Mouse (Mus musculus): Measurements from ENCODE around the gene St6galnac3. TPM values are rescaled to one million over a fixed set of nuclear protein-coding genes. Genes with fewer than 3 reads are reported as not detected.

Gene St6galnac3
- total RNA-seq (2023) = 2.9 TPM

GRCm38 (mm10) chr3:153724701-153725668 lies at the start of gene St6galnac3:
Gene St6galnac3, minus strand, starts transcription at chr3:153725174.

Other genes starting within 250 kb of the St6galnac3 start
- not detected for gene Asb17, start 119.0 kb upstream of the St6galnac3 start, total RNA-seq (2023)
- gene Msh4, start 181.0 kb upstream of the St6galnac3 start, total RNA-seq (2023) = 0.15 TPM
- 127 TPM for gene Rabggtb, start 187.8 kb upstream of the St6galnac3 start, total RNA-seq (2023)
- gene Acadm, start 219.5 kb upstream of the St6galnac3 start, total RNA-seq (2023) = 62.9 TPM
- gene Slc44a5, start 248.3 kb upstream of the St6galnac3 start, total RNA-seq (2023) = not detected

Measured in CD8-positive naive resting alpha-beta T cell, adult 57 days (primary cell).